Mouse (Mus musculus) cerebellum, adult 2 months (tissue): ENCODE results near the gene Fxr2. TPM values are rescaled to one million over a fixed set of nuclear protein-coding genes. Genes with fewer than 3 reads are reported as not detected.

Experiments used
- DNase-seq, 2 experiments: peaks; one replicate each; pipeline ENCODE4 v3.0.0; 2021
- H3K27ac ChIP-seq: fragments of 200-500 bp; 2 replicates; pipeline ENCODE4 v1.5.1; 2012; ENCODE audit warnings: low read length, control low read depth, inconsistent platforms; ENCODE audit not compliant: insufficient read depth
- H3K27me3 ChIP-seq: fragments of 200-500 bp; 2 replicates; pipeline ENCODE4 v1.6.1; 2012; ENCODE audit warnings: inconsistent platforms, mild to moderate bottlenecking, low read length, moderate library complexity; ENCODE audit not compliant: control insufficient read depth, insufficient read depth
- H3K4me1 ChIP-seq: fragments of 200-500 bp; 2 replicates; pipeline ENCODE4 v1.6.1; 2011; ENCODE audit warnings: low read length; ENCODE audit not compliant: control insufficient read depth, insufficient read depth
- H3K4me3 ChIP-seq: fragments of 200-500 bp; replicated peaks from 2 replicates; pipeline ENCODE3; 2011; ENCODE audit warnings: mild to moderate bottlenecking, low read depth, low read length, control low read depth; ENCODE audit not compliant: insufficient read depth
- CTCF ChIP-seq: fragments of 200-500 bp; IDR thresholded peaks from 2 replicates; pipeline ENCODE4 v1.5.1; 2011; ENCODE audit warnings: low read depth, mild to moderate bottlenecking, control low read depth, low read length, moderate library complexity, borderline replicate concordance; ENCODE audit not compliant: insufficient read depth
- POLR2A ChIP-seq: fragments of 200-500 bp; IDR thresholded peaks from 2 replicates; pipeline ENCODE4 v1.6.1; 2011; ENCODE audit warnings: low read length, control low read depth, borderline replicate concordance; ENCODE audit not compliant: insufficient read depth
- WGBS: fragments of 180-500 bp; shearing (Covaris S2); methylation state at CpG from one replicate; pipeline ENCODE4 v1.1.7; 2018; 5-methylcytosine and 5-hydroxymethylcytosine counted together
- polyA plus RNA-seq: library from polyadenylated mRNA; depleted of rRNA; stranded (reverse); fragments of >200 nt; gene quantifications from 2 replicates; pipeline ENCODE4 v1.2.3, GENCODE M21; 2012

Fxr2 gene
- polyA plus RNA-seq, 1 experiment = 176 TPM

GRCm38 (mm10) chr11:69591899-69592637 lies 40.7 kb upstream of the Fxr2 start:
- Histone ChIP-seq H3K27me3 (no peaks in the 10 kb centered on the region), H3K4me1 (no peaks in the 10 kb centered on the region; the same call in 1 of the 2 replicates), H3K4me3 (no peak overlapping the region), H3K27ac (peak overlapping the region; percentile 44; the same call in 1 of the 2 replicates)
- WGBS = 14% methylated on average over 7 of the region's 7 CpGs
- TF ChIP-seq CTCF = no peak
- TF ChIP-seq POLR2A = no peak
- peak; percentile 57 to 66 for DNase-seq

- no peak for DNase-seq
- H3K27ac ChIP-seq = peak overlapping the region; percentile 44; the same call in 1 of the 2 replicates
- 78% methylated on average over 4 of the region's 4 CpGs for WGBS
Observed at GRCm38 (mm10) chr11:69592799-69593198, 40.0 kb upstream of the Fxr2 start.

DNA sequence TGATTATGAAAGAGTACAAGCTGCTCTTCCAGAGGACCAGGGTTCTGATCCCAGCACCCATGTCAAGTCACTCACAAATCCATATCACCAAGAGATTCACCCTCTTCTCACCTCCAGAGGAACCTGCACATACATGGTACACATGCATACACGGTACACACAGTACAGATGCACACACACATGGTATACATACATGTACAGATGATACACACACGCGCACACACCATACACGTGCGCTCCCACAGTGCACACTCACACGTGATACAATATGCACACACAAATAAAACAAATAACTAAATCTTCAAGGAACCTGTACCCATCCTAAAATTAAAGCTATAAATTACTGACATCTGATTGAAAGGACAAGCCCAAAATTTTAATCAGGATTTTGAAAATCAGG lies 37.9 kb upstream of the Fxr2 start:
- DNase-seq = no peak
- Histone ChIP-seq H3K27ac (no peak overlapping the region), H3K27me3 (no peaks in the 10 kb centered on the region), H3K4me3 (no peak overlapping the region), H3K4me1 (peaks cover 2% of the 10 kb centered on the region)
- WGBS = 95% methylated on average over 6 of the region's 6 CpGs
- no peak for TF ChIP-seq POLR2A
- no peak for TF ChIP-seq CTCF

More at GRCm38 (mm10) chr11:69592799-69593198, 40.0 kb upstream of the Fxr2 start:
- TF ChIP-seq CTCF (no peak), POLR2A (no peak)
- Histone ChIP-seq H3K27me3 (no peaks in the 10 kb centered on the region), H3K4me1 (no peaks in the 10 kb centered on the region; the same call in 1 of the 2 replicates), H3K4me3 (no peak overlapping the region)

GRCm38 (mm10) chr11:69599436-69599835 lies 33.4 kb upstream of the Fxr2 start:
- Histone ChIP-seq H3K27me3 (no peaks in the 10 kb centered on the region), H3K27ac (no peak overlapping the region), H3K4me3 (no peak overlapping the region), H3K4me1 (peaks cover 28% of the 10 kb centered on the region)
- no peak for DNase-seq
- 21% methylated on average over 9 of the region's 9 CpGs for WGBS
- no peak for TF ChIP-seq POLR2A
- no peak for TF ChIP-seq CTCF

DNA sequence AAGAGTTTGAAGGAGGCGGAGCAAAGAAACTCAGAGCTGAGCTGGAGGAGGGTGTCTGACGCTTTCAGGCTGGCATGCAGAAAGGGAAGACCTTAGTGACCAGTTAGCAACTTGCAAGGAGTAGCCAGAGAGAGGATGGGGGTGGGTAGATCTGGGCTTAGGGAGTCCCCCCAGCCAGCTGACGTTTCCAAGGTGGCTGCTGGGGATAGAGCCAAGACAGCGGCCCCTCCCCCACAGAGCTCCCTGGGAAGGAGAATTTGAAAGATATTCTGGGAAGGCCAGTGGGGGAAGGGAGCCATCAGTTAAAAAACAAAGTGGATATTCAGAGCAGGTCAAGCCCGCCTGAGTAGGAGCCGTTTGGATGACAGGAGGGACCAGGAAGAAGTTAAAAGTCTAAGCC lies 32.7 kb upstream of the Fxr2 start:
- no peak overlapping the region for H3K4me3 ChIP-seq
- peak overlapping the region; percentile 55; the same call in 1 of the 2 replicates for H3K27ac ChIP-seq
- WGBS = 6% methylated on average over 6 of the region's 6 CpGs
- peak; percentile 62 to 67 for DNase-seq
- TF ChIP-seq POLR2A (no peak), CTCF (no peak)
- peaks cover 28% of the 10 kb centered on the region for H3K4me1 ChIP-seq
- H3K27me3 ChIP-seq = no peaks in the 10 kb centered on the region

GRCm38 (mm10) chr11:69601768-69602167 lies 31.0 kb upstream of the Fxr2 start:
- no peak for DNase-seq
- H3K27me3 ChIP-seq = no peaks in the 10 kb centered on the region
- TF ChIP-seq CTCF (no peak), POLR2A (no peak)
- H3K4me3 ChIP-seq = no peak overlapping the region
- WGBS = 33% methylated on average over 3 of the region's 3 CpGs
- H3K27ac ChIP-seq = peak overlapping the region; percentile 19; the same call in 1 of the 2 replicates
- peaks cover 28% of the 10 kb centered on the region for H3K4me1 ChIP-seq

GRCm38 (mm10) chr11:69603516-69603915 lies 29.3 kb upstream of the Fxr2 start:
- DNase-seq = no peak
- Histone ChIP-seq H3K27ac (peak overlapping the region; percentile 97), H3K4me3 (peak overlapping the region; percentile 78), H3K27me3 (no peaks in the 10 kb centered on the region), H3K4me1 (peaks cover 28% of the 10 kb centered on the region)
- 5% methylated on average over 8 of the region's 8 CpGs for WGBS
- TF ChIP-seq POLR2A (no peak), CTCF (no peak)

GRCm38 (mm10) chr11:69604347-69604746 lies 28.4 kb upstream of the Fxr2 start:
- peak overlapping the region; percentile 78 for H3K4me3 ChIP-seq
- peak; percentile 45 to 57 for DNase-seq
- WGBS = 8% methylated on average over 3 of the region's 3 CpGs
- no peaks in the 10 kb centered on the region for H3K27me3 ChIP-seq
- H3K27ac ChIP-seq = peak overlapping the region; percentile 97
- TF ChIP-seq POLR2A (no peak), CTCF (no peak)
- peaks cover 28% of the 10 kb centered on the region for H3K4me1 ChIP-seq
